Mouse (Mus musculus) forebrain, embryonic 16.5 days (tissue): ENCODE data around the gene Rbbp5. TPM values are rescaled to one million over a fixed set of nuclear protein-coding genes. Genes with fewer than 3 reads are reported as not detected.

Experiments
- ATAC-seq: fragments of 200-750 bp; cut with Nextera tagmentation; 2 replicates; pipeline ENCODE4 v1.8.0; 2017; ENCODE audit warnings: mild to moderate bottlenecking, moderate library complexity
- H3K27ac ChIP-seq: fragments of 300-500 bp; sonication (generic); 2 replicates; pipeline ENCODE4 v1.5.1; 2014; ENCODE audit warnings: low read length, control low read depth
- H3K27me3 ChIP-seq: fragments of 300-500 bp; sonication (generic); replicated peaks from 2 replicates; pipeline ENCODE4 v1.6.1; 2014; ENCODE audit warnings: low read length; ENCODE audit not compliant: control insufficient read depth, insufficient read depth
- H3K36me3 ChIP-seq: fragments of 300-500 bp; sonication (generic); 2 replicates; pipeline ENCODE4 v1.6.1; 2014; ENCODE audit not compliant: control insufficient read depth, insufficient read depth
- H3K4me1 ChIP-seq: fragments of 300-500 bp; sonication (generic); replicated peaks from 2 replicates; pipeline ENCODE4 v1.6.1; 2014; ENCODE audit warnings: low read length; ENCODE audit not compliant: control insufficient read depth, insufficient read depth
- H3K4me2 ChIP-seq: fragments of 300-500 bp; sonication (generic); 2 replicates; pipeline ENCODE4 v1.6.1; 2014; ENCODE audit warnings: mild to moderate bottlenecking, low read length, control low read depth
- H3K4me3 ChIP-seq: fragments of 300-500 bp; sonication (generic); replicated peaks from 2 replicates; pipeline ENCODE4 v1.5.1; 2014; ENCODE audit warnings: mild to moderate bottlenecking, low read length, control low read depth
- H3K9ac ChIP-seq: fragments of 300-500 bp; sonication (generic); replicated peaks from 2 replicates; pipeline ENCODE4 v1.6.1; 2014; ENCODE audit warnings: low read depth, low read length, control low read depth
- H3K9me3 ChIP-seq: fragments of 300-500 bp; sonication (generic); 2 replicates; pipeline ENCODE4 v1.6.1; 2016; ENCODE audit warnings: low read length; ENCODE audit not compliant: control insufficient read depth
- WGBS: fragments of 180-500 bp; shearing (Covaris S2); extraction: QIAGEN DNeasy Blood & Tissue Kit; methylation state at CpG from one replicate; pipeline ENCODE4 v1.1.7; 2014; 5-methylcytosine and 5-hydroxymethylcytosine counted together
- polyA plus RNA-seq: library from polyadenylated mRNA; unstranded; fragments of >200 nt; fragmentation: Nextera tagmentation; extraction: Ambion mirVana; gene quantifications from 2 replicates; pipeline ENCODE4 v1.2.1, GENCODE M21; 2015

The Rbbp5 gene
- polyA plus RNA-seq, 1 experiment from 2014 or later: 55.4 TPM

DNA sequence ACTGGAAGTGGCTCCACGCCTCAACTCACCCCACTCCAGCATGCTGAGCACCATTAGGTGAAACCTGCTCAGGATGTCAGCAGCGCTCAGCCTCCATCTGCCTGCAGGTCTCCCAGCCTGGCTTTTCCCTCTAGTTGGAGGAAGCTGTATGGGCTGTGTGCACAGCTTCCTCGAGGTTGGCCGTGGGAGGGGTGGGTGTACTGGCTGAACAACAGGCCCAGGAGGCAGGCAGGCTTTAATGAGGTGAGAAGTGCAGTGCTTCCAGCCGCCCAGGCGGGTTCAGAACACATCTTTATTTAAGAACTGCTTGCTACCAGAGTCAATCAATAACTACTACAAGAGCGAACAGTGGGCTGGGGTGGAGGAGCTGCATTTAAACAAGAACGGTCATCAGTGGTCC lies 34.4 kb downstream of the Rbbp5 start:
- peak; percentile 21; the same call in 1 of the 2 replicates for ATAC-seq
- Histone ChIP-seq H3K27ac (peak overlapping the region; percentile 20), H3K9ac (no peak overlapping the region), H3K4me3 (no peak overlapping the region), H3K9me3 (no peaks in the 10 kb centered on the region), H3K36me3 (0 out of 2 replicates have a peak, but pooled peaks cover 4% of the 10 kb centered on the region), H3K4me2 (no peak overlapping the region), H3K4me1 (peaks cover 2% of the 10 kb centered on the region; the same call in 1 of the 2 replicates), H3K27me3 (no peaks in the 10 kb centered on the region)
- WGBS: 55% methylated on average over 8 of the region's 8 CpGs

- ATAC-seq: no peak
- Histone ChIP-seq H3K4me2 (no peak overlapping the region), H3K27me3 (no peaks in the 10 kb centered on the region), H3K4me1 (peaks cover 2% of the 10 kb centered on the region; the same call in 1 of the 2 replicates), H3K4me3 (no peak overlapping the region), H3K27ac (no peak overlapping the region), H3K36me3 (0 out of 2 replicates have a peak, but pooled peaks cover 6% of the 10 kb centered on the region), H3K9me3 (no peaks in the 10 kb centered on the region), H3K9ac (no peak overlapping the region)
- 75% methylated on average over 8 of the region's 8 CpGs for WGBS
Measured at GRCm38 (mm10) chr1:132512106-132512505, 34.9 kb downstream of the Rbbp5 start.

GRCm38 (mm10) chr1:132515339-132515738 lies 38.2 kb downstream of the Rbbp5 start:
- H3K36me3 ChIP-seq: peaks cover 7% of the 10 kb centered on the region; the same call in 1 of the 2 replicates
- H3K27me3 ChIP-seq: no peaks in the 10 kb centered on the region
- peaks cover 2% of the 10 kb centered on the region; the same call in 1 of the 2 replicates for H3K4me1 ChIP-seq
- ATAC-seq: no peak
- no peaks in the 10 kb centered on the region for H3K9me3 ChIP-seq
- no peak overlapping the region for H3K4me3 ChIP-seq
- no peak overlapping the region for H3K9ac ChIP-seq
- 91% methylated on average over 12 of the region's 12 CpGs for WGBS
- H3K4me2 ChIP-seq: no peak overlapping the region
- H3K27ac ChIP-seq: no peak overlapping the region

DNA sequence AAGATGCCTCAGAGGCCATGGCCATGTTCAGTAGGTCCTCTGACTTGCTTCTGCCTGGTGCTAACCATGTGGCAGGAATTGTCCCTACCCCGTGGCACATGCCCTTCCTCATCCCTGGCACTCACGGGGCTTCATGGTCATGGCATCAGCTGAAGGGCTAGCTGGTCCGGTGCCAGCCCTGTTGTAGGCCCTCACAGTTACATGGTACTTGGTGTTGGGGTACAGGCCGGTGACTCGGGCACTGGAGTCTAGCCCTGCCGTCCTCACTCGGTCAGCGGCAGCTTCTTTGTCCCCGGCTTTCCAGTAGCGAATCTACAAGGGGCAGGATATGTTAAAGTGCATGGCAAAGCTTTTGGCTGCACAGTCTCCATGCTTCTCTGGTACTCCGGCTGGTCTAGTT lies 39.6 kb downstream of the Rbbp5 start:
- H3K36me3 ChIP-seq: peaks cover 12% of the 10 kb centered on the region
- H3K4me2 ChIP-seq: no peak overlapping the region
- no peak overlapping the region for H3K4me3 ChIP-seq
- H3K9ac ChIP-seq: no peak overlapping the region
- ATAC-seq: no peak
- 0 out of 2 replicates have a peak, but pooled peaks cover 2% of the 10 kb centered on the region for H3K4me1 ChIP-seq
- H3K27ac ChIP-seq: no peak overlapping the region
- 87% methylated on average over 11 of the region's 11 CpGs for WGBS
- no peaks in the 10 kb centered on the region for H3K27me3 ChIP-seq
- H3K9me3 ChIP-seq: no peaks in the 10 kb centered on the region

- Histone ChIP-seq H3K36me3 (peaks cover 20% of the 10 kb centered on the region), H3K9ac (no peak overlapping the region), H3K27ac (no peak overlapping the region), H3K27me3 (no peaks in the 10 kb centered on the region), H3K4me2 (no peak overlapping the region), H3K4me1 (no peaks in the 10 kb centered on the region), H3K9me3 (no peaks in the 10 kb centered on the region), H3K4me3 (no peak overlapping the region)
- WGBS: 81% methylated on average over 18 of the region's 18 CpGs
- ATAC-seq: no peak
Measured at GRCm38 (mm10) chr1:132518621-132519020, 41.5 kb downstream of the Rbbp5 start.

DNA sequence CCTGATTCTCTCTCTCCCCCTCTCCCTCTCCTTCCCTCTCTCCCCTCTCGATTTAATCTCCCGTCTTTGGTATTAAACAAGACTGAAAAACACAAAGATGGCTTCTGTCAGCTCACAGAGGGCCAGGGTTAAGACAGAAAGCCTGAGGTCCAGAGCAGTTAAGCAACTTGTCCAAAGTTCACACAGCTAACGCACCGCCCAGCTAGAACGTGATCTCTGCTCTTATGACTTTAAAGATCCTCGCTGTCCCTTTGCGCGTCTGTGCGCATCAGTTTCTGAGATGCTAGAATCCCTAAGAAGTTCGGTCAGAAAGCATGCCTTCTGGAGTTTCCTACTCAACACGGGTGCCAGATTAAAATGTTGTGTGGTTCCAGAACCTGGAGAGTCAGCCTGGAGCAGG lies 42.6 kb downstream of the Rbbp5 start:
- Histone ChIP-seq H3K27me3 (no peaks in the 10 kb centered on the region), H3K9ac (no peak overlapping the region), H3K9me3 (no peaks in the 10 kb centered on the region), H3K4me3 (no peak overlapping the region), H3K27ac (no peak overlapping the region), H3K4me1 (no peaks in the 10 kb centered on the region), H3K36me3 (peaks cover 22% of the 10 kb centered on the region), H3K4me2 (no peak overlapping the region)
- no peak for ATAC-seq
- WGBS: 89% methylated on average over 11 of the region's 11 CpGs

GRCm38 (mm10) chr1:132520764-132521163 lies 43.6 kb downstream of the Rbbp5 start:
- no peak overlapping the region for H3K9ac ChIP-seq
- no peak overlapping the region for H3K4me3 ChIP-seq
- peaks cover 22% of the 10 kb centered on the region for H3K36me3 ChIP-seq
- H3K4me2 ChIP-seq: no peak overlapping the region
- no peaks in the 10 kb centered on the region for H3K9me3 ChIP-seq
- peaks cover 4% of the 10 kb centered on the region for H3K4me1 ChIP-seq
- ATAC-seq: peak; percentile 63; the same call in 1 of the 2 replicates
- H3K27me3 ChIP-seq: no peaks in the 10 kb centered on the region
- 24% methylated on average over 3 of the region's 6 CpGs for WGBS
- no peak overlapping the region for H3K27ac ChIP-seq

DNA sequence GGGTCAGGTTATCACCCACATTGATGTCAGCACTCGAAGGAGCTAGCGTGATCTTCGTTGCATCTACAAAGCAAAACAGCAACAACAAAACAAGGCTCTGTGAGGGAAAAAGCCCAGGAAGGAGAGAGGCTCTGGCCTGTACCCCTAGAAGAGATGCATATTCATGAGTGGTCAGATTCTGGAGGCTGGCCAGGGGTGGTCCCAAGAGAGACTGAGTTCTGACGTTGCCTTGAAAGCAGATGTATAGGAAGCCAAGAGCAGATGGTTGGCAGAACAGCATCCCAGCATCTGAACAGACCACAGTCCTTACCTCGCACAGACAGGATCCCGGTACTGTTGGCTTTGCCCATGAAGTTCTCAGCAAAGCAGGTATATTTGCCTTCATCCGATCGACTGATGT lies 45.9 kb downstream of the Rbbp5 start:
- no peak overlapping the region for H3K9ac ChIP-seq
- H3K27ac ChIP-seq: no peak overlapping the region
- no peak overlapping the region for H3K4me2 ChIP-seq
- ATAC-seq: no peak
- no peaks in the 10 kb centered on the region for H3K27me3 ChIP-seq
- WGBS: 65% methylated on average over 8 of the region's 8 CpGs
- no peak overlapping the region for H3K4me3 ChIP-seq
- peaks cover 20% of the 10 kb centered on the region for H3K36me3 ChIP-seq
- H3K9me3 ChIP-seq: no peaks in the 10 kb centered on the region
- peaks cover 14% of the 10 kb centered on the region for H3K4me1 ChIP-seq

DNA sequence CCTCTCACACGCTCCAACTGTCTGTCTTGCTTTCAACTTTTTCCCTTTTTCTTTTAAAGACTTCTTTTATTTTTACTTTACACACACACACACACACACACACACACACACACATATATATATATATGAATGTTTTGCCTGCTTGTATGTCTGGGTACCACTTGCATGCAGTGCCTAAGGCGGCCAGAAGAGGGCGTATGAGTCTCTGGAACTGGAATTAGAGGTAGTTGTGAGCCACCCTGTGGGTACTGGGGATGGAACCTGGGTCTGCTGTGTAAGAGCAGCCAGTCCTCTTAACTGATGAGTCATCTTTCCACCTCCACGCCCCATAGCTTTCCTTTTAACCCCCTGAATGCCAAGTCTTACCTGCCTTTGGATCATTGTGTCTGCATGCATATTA lies 46.8 kb downstream of the Rbbp5 start:
- no peak overlapping the region for H3K9ac ChIP-seq
- H3K36me3 ChIP-seq: peaks cover 18% of the 10 kb centered on the region
- WGBS: 34% methylated on average over 4 of the region's 4 CpGs
- no peaks in the 10 kb centered on the region for H3K27me3 ChIP-seq
- H3K4me1 ChIP-seq: peaks cover 14% of the 10 kb centered on the region
- no peaks in the 10 kb centered on the region for H3K9me3 ChIP-seq
- H3K4me3 ChIP-seq: no peak overlapping the region
- H3K27ac ChIP-seq: no peak overlapping the region
- H3K4me2 ChIP-seq: no peak overlapping the region
- no peak for ATAC-seq

DNA sequence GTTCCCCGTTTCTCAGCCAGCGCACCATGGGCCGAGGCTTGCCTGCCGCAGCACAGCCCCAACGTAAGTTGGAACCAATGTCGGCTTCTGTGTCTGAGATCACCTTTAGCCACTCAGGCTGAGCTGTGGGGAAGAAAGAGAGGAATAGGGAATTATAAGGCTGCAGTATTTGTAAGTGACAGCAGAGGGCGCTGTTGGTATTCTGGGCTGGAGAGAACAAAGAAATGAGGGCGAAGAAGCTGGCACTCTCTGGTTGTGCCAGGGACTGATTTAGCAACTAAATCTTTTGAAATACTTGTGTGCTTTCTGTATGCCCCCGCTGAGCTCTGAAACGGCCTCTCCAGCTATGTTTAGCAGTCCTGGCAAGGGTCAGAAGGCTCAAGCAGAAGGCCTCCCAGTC lies 48.7 kb downstream of the Rbbp5 start:
- Histone ChIP-seq H3K4me1 (peaks cover 19% of the 10 kb centered on the region), H3K27ac (peak overlapping the region; percentile 87), H3K36me3 (peaks cover 16% of the 10 kb centered on the region), H3K27me3 (no peaks in the 10 kb centered on the region), H3K4me3 (no peak overlapping the region), H3K9ac (peak overlapping the region; percentile 54), H3K4me2 (peak overlapping the region; percentile 8; the same call in 1 of the 2 replicates), H3K9me3 (no peaks in the 10 kb centered on the region)
- ATAC-seq: peak; percentile 74
- WGBS: 4% methylated on average over 10 of the region's 10 CpGs
